In the genomic region with DNA sequence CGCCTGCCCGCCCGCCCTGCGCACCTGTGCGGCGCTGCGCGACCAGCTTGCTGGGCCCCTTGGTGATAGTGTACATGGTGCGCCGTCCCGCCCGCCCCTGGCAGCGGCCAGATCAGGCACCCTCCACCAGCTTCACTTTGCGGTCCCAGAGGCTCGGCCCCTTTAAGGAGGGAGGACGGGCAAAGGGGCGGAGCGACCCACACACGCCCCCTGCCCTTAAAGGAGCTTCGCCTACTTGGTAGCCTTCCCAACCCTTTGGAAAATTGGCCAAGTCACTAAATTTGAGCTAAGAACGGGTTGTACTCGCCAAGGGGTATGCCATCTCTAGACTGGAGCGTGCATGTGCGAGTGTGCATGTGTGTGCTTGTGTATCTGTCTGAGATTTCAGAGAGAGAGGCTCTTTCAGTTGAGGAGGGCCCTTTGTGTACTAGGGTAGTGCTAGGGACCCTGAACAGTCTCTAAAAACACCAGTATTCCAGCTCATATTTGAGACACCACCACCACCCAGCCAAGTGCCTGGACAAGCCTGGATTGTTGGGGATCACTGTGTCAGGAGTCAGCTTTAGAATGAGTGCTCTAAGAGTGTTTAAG, we compare ENCODE assay signal across 8 mouse cellular contexts. TPM values are rescaled to one million over a fixed set of nuclear protein-coding genes. Genes with fewer than 3 reads are reported as not detected.
A peak's percentile ranks its signal among the peaks of the same experiment; 100 is the strongest.
DNase-seq lines count a peak whose midpoint lies in the region; ATAC-seq and TF ChIP-seq lines count a peak whose summit lies in the region.

A gene (minus strand): TSS at position 164 of the 591 bp plus-strand sequence.

- H3K4me2 ChIP-seq in forebrain, embryonic 14.5 days (ENCODE audit: low read length): peak within 1 kb of the TSS; percentile 99

- no peaks in the 10 kb centered on the region for H3K27me3 ChIP-seq in E14TG2a.4 (ENCODE audit: insufficient read depth, low read length)
- no peaks in the 10 kb centered on the region for H3K27me3 ChIP-seq in forebrain, embryonic 14.5 days (replicated peaks; ENCODE audit: control insufficient read depth, insufficient read depth, low read length)

- H3K9me3 ChIP-seq in E14TG2a.4 (ENCODE audit: low read length): no peaks in the 10 kb centered on the region
- no peaks in the 10 kb centered on the region for H3K9me3 ChIP-seq in forebrain, embryonic 14.5 days (replicated peaks; ENCODE audit: control insufficient read depth, low read length)

- peak; percentile 91 for DNase-seq in forebrain, embryonic 14.5 days (ENCODE audit: low spot score)
- peak; percentile 87 for DNase-seq in heart, postnatal 10 days
- DNase-seq in large intestine, adult 2 months (ENCODE audit: low read depth, low spot score): no peak
- peak; percentile 88 to 92 for DNase-seq in lung, adult 18-20 months
- DNase-seq in ovary, adult 18-20 months (ENCODE audit: low spot score): peak; percentile 84
- DNase-seq in thymus, postnatal 10 days (ENCODE audit: low spot score in 2 of 2): peak; percentile 60 to 61

- H3K9ac ChIP-seq in forebrain, embryonic 14.5 days (ENCODE audit: low read length): peak within 1 kb of the TSS; percentile 69

- peak within 1 kb of the TSS; percentile 92 for H3K27ac ChIP-seq in brown adipose tissue, adult 24 weeks (replicated peaks; ENCODE audit: low read depth, low read length)
- H3K27ac ChIP-seq in forebrain, embryonic 14.5 days (ENCODE audit: low read depth, low read length): peak within 1 kb of the TSS; percentile 55; the same call in 1 of the 2 replicates

- TF ChIP-seq CTCF in E14TG2a.4 (conservative IDR thresholded peaks at IDR 0.05; ENCODE audit: low read length): no peak

- ATAC-seq in forebrain, embryonic 14.5 days: peak; percentile 94

- H3K4me3 ChIP-seq in E14TG2a.4 (replicated peaks; ENCODE audit: low read length): peak within 1 kb of the TSS; percentile 93
- peak within 1 kb of the TSS; percentile 89 for H3K4me3 ChIP-seq in brown adipose tissue, adult 24 weeks (ENCODE audit: insufficient read depth, low read depth, low read length)
- H3K4me3 ChIP-seq in forebrain, embryonic 14.5 days (ENCODE audit: low read depth, low read length): peak within 1 kb of the TSS; percentile 62

- WGBS in forebrain, embryonic 14.5 days: 0% methylated on average over 24 of the region's 24 CpGs
- WGBS in large intestine, adult 2 months: under 1% methylated on average over 23 of the region's 24 CpGs

- peaks cover 11% of the 10 kb centered on the region for H3K36me3 ChIP-seq in E14TG2a.4 (ENCODE audit: insufficient read depth, low read length)
- H3K36me3 ChIP-seq in forebrain, embryonic 14.5 days (ENCODE audit: control insufficient read depth, insufficient read depth, low read length): no peaks in the 10 kb centered on the region

- peaks cover 54% of the 10 kb centered on the region for H3K4me1 ChIP-seq in E14TG2a.4 (replicated peaks; ENCODE audit: low read depth, low read length)
- H3K4me1 ChIP-seq in brown adipose tissue, adult 24 weeks (ENCODE audit: control insufficient read depth, insufficient read depth, insufficient read length, low read length): 0 out of 2 replicates have a peak, but pooled peaks cover 3% of the 10 kb centered on the region
- H3K4me1 ChIP-seq in forebrain, embryonic 14.5 days (ENCODE audit: control insufficient read depth, insufficient read depth, low read length): peaks cover 6% of the 10 kb centered on the region; the same call in 1 of the 2 replicates

- intact Hi-C loops in heart, postnatal 10 days (cut with DNase I): no loop called here

RNA-seq across cellular contexts. Expression of the gene that starts here (rescaled TPM):
- polyA plus RNA-seq in brown adipose tissue, adult 24 weeks (2012; ENCODE audit: insufficient read depth, insufficient read length, missing spikeins): 432 and 445 TPM in 2 replicates
- polyA plus RNA-seq in forebrain, embryonic 14.5 days (2014; fragmentation: Nextera tagmentation; extraction: Ambion mirVana): 15.9 and 17.0 TPM in 2 replicates
- total RNA-seq in heart, postnatal 10 days (2021): 100 to 1,000 TPM; 191 to 218 TPM
- polyA plus RNA-seq in large intestine, adult 2 months (2012; rRNA removed): 39.8 and 49.0 TPM in 2 replicates
